Mouse (Mus musculus) kidney, postnatal 0 days (tissue): Measurements from ENCODE around the gene Muc13. TPM values are rescaled to one million over a fixed set of nuclear protein-coding genes. Genes with fewer than 3 reads are reported as not detected.

Experiments used
- ATAC-seq: fragments of 200-750 bp; cut with Nextera tagmentation; replicated peaks from 2 replicates; pipeline ENCODE4 v1.8.0; 2017; ENCODE audit warnings: low read depth, moderate number of reproducible peaks, moderate TSS enrichment, moderate library complexity; ENCODE audit not compliant: low FRiP score
- DNase-seq: peaks from one replicate; pipeline ENCODE4 v3.0.0-alpha.2; 2016; ENCODE audit warnings: low spot score
- H3K27ac ChIP-seq: fragments of 300-500 bp; sonication (generic); 2 replicates; pipeline ENCODE4 v1.5.1; 2014; ENCODE audit warnings: mild to moderate bottlenecking
- H3K27me3 ChIP-seq: fragments of 300-500 bp; sonication (generic); 2 replicates; pipeline ENCODE4 v1.6.1; 2014; ENCODE audit warnings: low read length, mixed read lengths; ENCODE audit not compliant: insufficient read depth
- H3K36me3 ChIP-seq: fragments of 300-500 bp; sonication (generic); 2 replicates; pipeline ENCODE4 v1.6.1; 2014; ENCODE audit warnings: low read length, mixed read lengths; ENCODE audit not compliant: insufficient read depth
- H3K4me1 ChIP-seq: fragments of 300-500 bp; sonication (generic); replicated peaks from 2 replicates; pipeline ENCODE4 v1.6.1; 2014; ENCODE audit warnings: antibody characterized with exemption, low read length, mixed read lengths; ENCODE audit not compliant: insufficient read depth
- H3K4me2 ChIP-seq: fragments of 300-500 bp; sonication (generic); 2 replicates; pipeline ENCODE4 v1.6.1; 2014; ENCODE audit warnings: mild to moderate bottlenecking, low read length, moderate library complexity, mixed read lengths
- H3K4me3 ChIP-seq: fragments of 300-500 bp; sonication (generic); replicated peaks from 2 replicates; pipeline ENCODE4 v1.5.1; 2014; ENCODE audit warnings: low read depth, low read length
- H3K9ac ChIP-seq: fragments of 300-500 bp; sonication (generic); 2 replicates; pipeline ENCODE4 v1.6.1; 2014; ENCODE audit warnings: low read depth, low read length
- H3K9me3 ChIP-seq: fragments of 300-500 bp; sonication (generic); replicated peaks from 2 replicates; pipeline ENCODE4 v1.6.1; 2016; ENCODE audit warnings: low read length, inconsistent platforms, mixed read lengths
- CTCF ChIP-seq: IDR thresholded peaks from 2 replicates; pipeline ENCODE4 v1.5.1; 2016; ENCODE audit warnings: antibody characterized with exemption, low read depth, mild to moderate bottlenecking, moderate library complexity
- WGBS: fragments of 180-500 bp; shearing (Covaris S2); extraction: QIAGEN DNeasy Blood & Tissue Kit; methylation state at CpG from one replicate; pipeline ENCODE4 v1.1.7; 2014; 5-methylcytosine and 5-hydroxymethylcytosine counted together
- polyA plus RNA-seq: library from polyadenylated mRNA; unstranded; fragments of >200 nt; fragmentation: Nextera tagmentation; extraction: Ambion mirVana; gene quantifications from 2 replicates; pipeline ENCODE4 v1.2.1, GENCODE M21; 2015

The Muc13 gene
- polyA plus RNA-seq, 1 experiment from 2014 or later, result not detected

- Histone ChIP-seq H3K27ac (no peak overlapping the region), H3K4me1 (no peaks in the 10 kb centered on the region), H3K36me3 (no peaks in the 10 kb centered on the region), H3K4me3 (no peak overlapping the region), H3K9me3 (no peaks in the 10 kb centered on the region), H3K4me2 (no peak overlapping the region), H3K9ac (no peak overlapping the region), H3K27me3 (no peaks in the 10 kb centered on the region)
- no peak for DNase-seq
- no peak for ATAC-seq
- WGBS, result 75% methylated on average over 3 of the region's 3 CpGs
- TF ChIP-seq CTCF, result peak; percentile 24; the same call in 1 of the 2 replicates
Observed at GRCm38 (mm10) chr16:33810002-33810401, 16.2 kb downstream of the Muc13 start.

- ATAC-seq (no peak), DNase-seq (no peak)
- H3K4me2 ChIP-seq, result no peak overlapping the region
- no peaks in the 10 kb centered on the region for H3K27me3 ChIP-seq
- no peak overlapping the region for H3K27ac ChIP-seq
- H3K36me3 ChIP-seq, result no peaks in the 10 kb centered on the region
- no peak overlapping the region for H3K9ac ChIP-seq
- H3K9me3 ChIP-seq, result no peaks in the 10 kb centered on the region
- 79% methylated on average over 7 of the region's 7 CpGs for WGBS
- H3K4me3 ChIP-seq, result no peak overlapping the region
- no peaks in the 10 kb centered on the region for H3K4me1 ChIP-seq
- no peak for TF ChIP-seq CTCF
Observed at GRCm38 (mm10) chr16:33818413-33819165, 24.8 kb downstream of the Muc13 start.

- H3K9ac ChIP-seq, result no peak overlapping the region
- no peak overlapping the region for H3K27ac ChIP-seq
- 20% methylated on average over 17 of the region's 17 CpGs for WGBS
- H3K9me3 ChIP-seq, result no peaks in the 10 kb centered on the region
- no peaks in the 10 kb centered on the region for H3K4me1 ChIP-seq
- H3K4me3 ChIP-seq, result no peak overlapping the region
- TF ChIP-seq CTCF, result peak; percentile 96
- H3K36me3 ChIP-seq, result no peaks in the 10 kb centered on the region
- ATAC-seq (no peak), DNase-seq (peak; percentile 93)
- no peaks in the 10 kb centered on the region for H3K27me3 ChIP-seq
- H3K4me2 ChIP-seq, result no peak overlapping the region
Observed at GRCm38 (mm10) chr16:33820269-33821178, 26.7 kb downstream of the Muc13 start.

- Histone ChIP-seq H3K36me3 (no peaks in the 10 kb centered on the region), H3K27me3 (no peaks in the 10 kb centered on the region), H3K9me3 (no peaks in the 10 kb centered on the region), H3K9ac (no peak overlapping the region), H3K4me3 (no peak overlapping the region), H3K4me1 (peaks cover 4% of the 10 kb centered on the region; the same call in 1 of the 2 replicates), H3K4me2 (no peak overlapping the region), H3K27ac (no peak overlapping the region)
- ATAC-seq (no peak), DNase-seq (no peak)
- WGBS, result 86% methylated on average over 6 of the region's 6 CpGs
- TF ChIP-seq CTCF, result no peak
Observed at GRCm38 (mm10) chr16:33824603-33825002, 30.8 kb downstream of the Muc13 start.

- DNase-seq, result no peak
- no peaks in the 10 kb centered on the region for H3K27me3 ChIP-seq
Observed at GRCm38 (mm10) chr16:33828496-33828895, 34.7 kb downstream of the Muc13 start.

GRCm38 (mm10) chr16:33829301-33829831, 35.5 kb downstream of the Muc13 start, which contains the start of gene Itgb5:
Itgb5 (plus strand) TSS chr16:33829665.
- Histone ChIP-seq H3K4me2 (peak within 1 kb of the TSS; percentile 58), H3K4me3 (peak within 1 kb of the TSS; percentile 83), H3K36me3 (no peaks in the 10 kb centered on the region), H3K9me3 (no peaks in the 10 kb centered on the region), H3K27me3 (no peaks in the 10 kb centered on the region), H3K9ac (peak within 1 kb of the TSS; percentile 74), H3K4me1 (peaks cover 14% of the 10 kb centered on the region; the same call in 1 of the 2 replicates), H3K27ac (peak within 1 kb of the TSS; percentile 73)
- DNase-seq (peak; percentile 85), ATAC-seq (peak; percentile 83)
- WGBS, result 0% methylated on average over 39 of the region's 43 CpGs
- TF ChIP-seq CTCF, result no peak

More at GRCm38 (mm10) chr16:33828496-33828895, 34.7 kb downstream of the Muc13 start:
- peaks cover 9% of the 10 kb centered on the region; the same call in 1 of the 2 replicates for H3K4me1 ChIP-seq
- H3K9me3 ChIP-seq, result no peaks in the 10 kb centered on the region
- H3K9ac ChIP-seq, result no peak overlapping the region
- H3K4me2 ChIP-seq, result no peak overlapping the region
- 93% methylated on average over 7 of the region's 7 CpGs for WGBS
- ATAC-seq, result no peak
- no peak overlapping the region for H3K4me3 ChIP-seq
- H3K27ac ChIP-seq, result no peak overlapping the region
- no peaks in the 10 kb centered on the region for H3K36me3 ChIP-seq
- TF ChIP-seq CTCF, result no peak
